Mouse (Mus musculus): ENCODE data around the gene Wfdc2. TPM values are rescaled to one million over a fixed set of nuclear protein-coding genes. Genes with fewer than 3 reads are reported as not detected.

The Wfdc2 gene
- 2.3 and 2.5 TPM in 2 replicates for polyA plus RNA-seq (2015; fragmentation: Nextera tagmentation; extraction: Ambion mirVana)

GRCm38 (mm10) chr2:164562391-164563188, at the start of gene Wfdc2:
Wfdc2 (plus strand) TSS chr2:164562413.
- ATAC-seq, result no peak
- WGBS, result 4% methylated on average over 23 of the region's 24 CpGs

GRCm38 (mm10) chr2:164513389-164513788, 48.8 kb upstream of the Wfdc2 start:
- WGBS, result 76% methylated on average over 8 of the region's 8 CpGs
- H3K9me3 ChIP-seq (replicated peaks; ENCODE audit: control insufficient read depth, low read length, poor library complexity, severe bottlenecking), result no peaks in the 10 kb centered on the region
- H3K27ac ChIP-seq (ENCODE audit: low read length), result no peak overlapping the region
- ATAC-seq, result no peak
- no peak overlapping the region for H3K4me2 ChIP-seq (ENCODE audit: low read length)
- H3K4me1 ChIP-seq (ENCODE audit: control insufficient read depth, insufficient read depth, low read length), result no peaks in the 10 kb centered on the region
- H3K36me3 ChIP-seq (ENCODE audit: control insufficient read depth, insufficient read depth, low read length), result no peaks in the 10 kb centered on the region
- H3K9ac ChIP-seq (ENCODE audit: low read depth, low read length), result no peak overlapping the region
- H3K4me3 ChIP-seq (ENCODE audit: low read depth, low read length), result no peak overlapping the region
- H3K27me3 ChIP-seq (ENCODE audit: control insufficient read depth, insufficient read depth, low read depth, low read length), result no peaks in the 10 kb centered on the region

More at GRCm38 (mm10) chr2:164562391-164563188, at the start of gene Wfdc2:
- Histone ChIP-seq H3K9me3 (replicated peaks; ENCODE audit: control insufficient read depth, low read length, poor library complexity, severe bottlenecking) (no peaks in the 10 kb centered on the region), H3K27ac (ENCODE audit: low read length) (no peak within 1 kb of the TSS), H3K27me3 (ENCODE audit: control insufficient read depth, insufficient read depth, low read depth, low read length) (peaks cover 20% of the 10 kb centered on the region), H3K9ac (ENCODE audit: low read depth, low read length) (peak within 1 kb of the TSS; percentile 74), H3K36me3 (ENCODE audit: control insufficient read depth, insufficient read depth, low read length) (no peaks in the 10 kb centered on the region), H3K4me1 (ENCODE audit: control insufficient read depth, insufficient read depth, low read length) (peaks cover 13% of the 10 kb centered on the region), H3K4me2 (ENCODE audit: low read length) (peak within 1 kb of the TSS; percentile 98), H3K4me3 (ENCODE audit: low read depth, low read length) (peak within 1 kb of the TSS; percentile 47)

- no peak for ATAC-seq
- no peaks in the 10 kb centered on the region for H3K9me3 ChIP-seq (replicated peaks; ENCODE audit: control insufficient read depth, low read length, poor library complexity, severe bottlenecking)
- H3K9ac ChIP-seq (ENCODE audit: low read depth, low read length), result no peak overlapping the region
- H3K4me1 ChIP-seq (ENCODE audit: control insufficient read depth, insufficient read depth, low read length), result no peaks in the 10 kb centered on the region
- no peak overlapping the region for H3K27ac ChIP-seq (ENCODE audit: low read length)
- no peak overlapping the region for H3K4me2 ChIP-seq (ENCODE audit: low read length)
- no peaks in the 10 kb centered on the region for H3K36me3 ChIP-seq (ENCODE audit: control insufficient read depth, insufficient read depth, low read length)
- no peaks in the 10 kb centered on the region for H3K27me3 ChIP-seq (ENCODE audit: control insufficient read depth, insufficient read depth, low read depth, low read length)
- WGBS, result 79% methylated on average over 3 of the region's 3 CpGs
- no peak overlapping the region for H3K4me3 ChIP-seq (ENCODE audit: low read depth, low read length)
Observed at GRCm38 (mm10) chr2:164514916-164515315, 47.3 kb upstream of the Wfdc2 start.

GRCm38 (mm10) chr2:164515897-164516296, 46.3 kb upstream of the Wfdc2 start:
- Histone ChIP-seq H3K36me3 (ENCODE audit: control insufficient read depth, insufficient read depth, low read length) (no peaks in the 10 kb centered on the region), H3K27me3 (ENCODE audit: control insufficient read depth, insufficient read depth, low read depth, low read length) (no peaks in the 10 kb centered on the region), H3K9ac (ENCODE audit: low read depth, low read length) (no peak overlapping the region), H3K4me3 (ENCODE audit: low read depth, low read length) (no peak overlapping the region), H3K4me1 (ENCODE audit: control insufficient read depth, insufficient read depth, low read length) (no peaks in the 10 kb centered on the region), H3K27ac (ENCODE audit: low read length) (no peak overlapping the region), H3K9me3 (replicated peaks; ENCODE audit: control insufficient read depth, low read length, poor library complexity, severe bottlenecking) (no peaks in the 10 kb centered on the region), H3K4me2 (ENCODE audit: low read length) (no peak overlapping the region)
- no peak for ATAC-seq
- 77% methylated on average over 9 of the region's 9 CpGs for WGBS

- Histone ChIP-seq H3K4me1 (ENCODE audit: control insufficient read depth, insufficient read depth, low read length) (no peaks in the 10 kb centered on the region), H3K9ac (ENCODE audit: low read depth, low read length) (no peak overlapping the region), H3K27ac (ENCODE audit: low read length) (no peak overlapping the region), H3K4me3 (ENCODE audit: low read depth, low read length) (no peak overlapping the region), H3K4me2 (ENCODE audit: low read length) (no peak overlapping the region), H3K9me3 (replicated peaks; ENCODE audit: control insufficient read depth, low read length, poor library complexity, severe bottlenecking) (no peaks in the 10 kb centered on the region), H3K36me3 (ENCODE audit: control insufficient read depth, insufficient read depth, low read length) (no peaks in the 10 kb centered on the region), H3K27me3 (ENCODE audit: control insufficient read depth, insufficient read depth, low read depth, low read length) (no peaks in the 10 kb centered on the region)
- WGBS, result 87% methylated on average over 11 of the region's 11 CpGs
- ATAC-seq, result no peak
Observed at GRCm38 (mm10) chr2:164516592-164516991, 45.6 kb upstream of the Wfdc2 start.

GRCm38 (mm10) chr2:164517485-164518221, 44.6 kb upstream of the Wfdc2 start:
- Histone ChIP-seq H3K9me3 (replicated peaks; ENCODE audit: control insufficient read depth, low read length, poor library complexity, severe bottlenecking) (no peaks in the 10 kb centered on the region), H3K4me3 (ENCODE audit: low read depth, low read length) (no peak overlapping the region), H3K4me2 (ENCODE audit: low read length) (no peak overlapping the region), H3K9ac (ENCODE audit: low read depth, low read length) (no peak overlapping the region), H3K27ac (ENCODE audit: low read length) (no peak overlapping the region), H3K36me3 (ENCODE audit: control insufficient read depth, insufficient read depth, low read length) (no peaks in the 10 kb centered on the region), H3K4me1 (ENCODE audit: control insufficient read depth, insufficient read depth, low read length) (no peaks in the 10 kb centered on the region), H3K27me3 (ENCODE audit: control insufficient read depth, insufficient read depth, low read depth, low read length) (no peaks in the 10 kb centered on the region)
- WGBS, result 38% methylated on average over 10 of the region's 10 CpGs
- no peak for ATAC-seq

DNA sequence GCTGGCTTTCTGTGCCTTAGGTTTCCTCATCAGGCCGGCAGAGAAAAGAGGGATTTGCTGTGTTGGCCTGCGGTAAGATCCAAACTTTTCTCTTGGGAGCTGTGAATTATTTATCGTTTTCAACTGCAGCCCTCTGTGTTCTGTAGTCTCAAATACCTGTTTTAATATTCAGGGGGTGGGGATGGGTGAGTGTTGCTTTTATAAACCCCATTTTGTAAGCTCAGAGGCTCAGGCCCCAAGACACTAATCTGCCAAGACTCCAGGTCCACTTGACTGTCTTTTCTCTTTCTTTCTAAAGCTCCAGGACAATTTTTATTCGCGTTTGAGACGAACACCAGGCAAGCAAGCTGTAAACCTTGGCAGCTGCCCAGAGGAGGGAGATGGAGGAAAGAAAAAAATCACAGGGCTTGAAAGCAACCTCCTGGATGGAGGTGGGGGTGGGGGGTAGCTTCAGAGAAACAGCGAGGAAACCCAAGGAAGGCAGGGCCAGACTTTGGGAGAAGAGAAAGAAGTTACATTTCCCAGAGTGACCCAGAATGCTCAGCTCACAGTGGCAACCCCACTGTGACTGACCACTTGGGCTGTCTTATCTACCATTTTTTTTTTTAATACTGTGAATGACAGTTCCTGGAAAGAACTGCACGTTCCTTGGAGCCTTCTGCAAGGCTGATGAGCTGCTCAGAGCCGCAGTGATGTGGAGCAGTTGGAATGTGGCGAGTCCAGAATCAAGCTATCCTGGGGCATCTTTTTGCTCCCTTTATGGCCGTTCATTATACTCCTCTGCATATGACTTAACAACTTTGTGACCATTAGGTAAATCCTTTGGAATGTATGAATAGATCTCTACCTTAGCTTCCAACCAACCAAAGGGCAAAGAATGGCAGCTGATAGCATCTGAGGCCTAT, 43.7 kb upstream of the Wfdc2 start:
- no peak overlapping the region for H3K27ac ChIP-seq (ENCODE audit: low read length)
- H3K4me3 ChIP-seq (ENCODE audit: low read depth, low read length), result no peak overlapping the region
- no peaks in the 10 kb centered on the region for H3K27me3 ChIP-seq (ENCODE audit: control insufficient read depth, insufficient read depth, low read depth, low read length)
- no peaks in the 10 kb centered on the region for H3K36me3 ChIP-seq (ENCODE audit: control insufficient read depth, insufficient read depth, low read length)
- H3K4me1 ChIP-seq (ENCODE audit: control insufficient read depth, insufficient read depth, low read length), result no peaks in the 10 kb centered on the region
- 0 out of 2 replicates have a peak, but pooled peaks cover 4% of the 10 kb centered on the region for H3K9me3 ChIP-seq (replicated peaks; ENCODE audit: control insufficient read depth, low read length, poor library complexity, severe bottlenecking)
- no peak overlapping the region for H3K9ac ChIP-seq (ENCODE audit: low read depth, low read length)
- 51% methylated on average over 11 of the region's 11 CpGs for WGBS
- no peak for ATAC-seq
- no peak overlapping the region for H3K4me2 ChIP-seq (ENCODE audit: low read length)

DNA sequence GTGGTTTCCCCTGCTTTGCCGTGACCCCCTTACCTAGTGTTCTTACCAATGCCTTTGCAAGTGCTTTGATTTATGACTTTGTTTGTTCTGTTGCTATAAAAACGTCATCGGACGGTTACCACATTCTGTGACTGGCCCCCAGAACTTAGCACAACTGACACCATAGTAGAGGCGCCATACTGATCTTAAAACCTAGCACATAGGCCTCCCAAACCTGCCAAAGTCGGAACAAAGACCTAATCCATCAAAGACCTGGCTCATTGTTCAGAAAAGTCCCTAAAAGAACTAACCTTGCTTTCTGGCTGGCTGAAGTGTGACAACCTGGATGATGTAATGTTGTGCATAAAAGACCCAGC, 43.1 kb upstream of the Wfdc2 start:
- H3K27me3 ChIP-seq (ENCODE audit: control insufficient read depth, insufficient read depth, low read depth, low read length), result no peaks in the 10 kb centered on the region
- no peak overlapping the region for H3K4me2 ChIP-seq (ENCODE audit: low read length)
- H3K4me3 ChIP-seq (ENCODE audit: low read depth, low read length), result no peak overlapping the region
- no peak for ATAC-seq
- WGBS, result 74% methylated on average over 6 of the region's 6 CpGs
- no peak overlapping the region for H3K27ac ChIP-seq (ENCODE audit: low read length)
- H3K4me1 ChIP-seq (ENCODE audit: control insufficient read depth, insufficient read depth, low read length), result no peaks in the 10 kb centered on the region
- H3K9ac ChIP-seq (ENCODE audit: low read depth, low read length), result no peak overlapping the region
- H3K36me3 ChIP-seq (ENCODE audit: control insufficient read depth, insufficient read depth, low read length), result no peaks in the 10 kb centered on the region
- H3K9me3 ChIP-seq (replicated peaks; ENCODE audit: control insufficient read depth, low read length, poor library complexity, severe bottlenecking), result 0 out of 2 replicates have a peak, but pooled peaks cover 4% of the 10 kb centered on the region
